Mouse (Mus musculus) kidney, embryonic 16.5 days (tissue): ENCODE data around the gene Ptpn3. TPM values are rescaled to one million over a fixed set of nuclear protein-coding genes. Genes with fewer than 3 reads are reported as not detected.

Experiments used
- ATAC-seq: fragments of 200-750 bp; cut with Nextera tagmentation; 2 replicates; pipeline ENCODE4 v1.8.0; 2017; ENCODE audit warnings: moderate TSS enrichment; ENCODE audit not compliant: low FRiP score, low TSS enrichment
- H3K27ac ChIP-seq: fragments of 300-500 bp; sonication (generic); 2 replicates; pipeline ENCODE4 v1.5.1; 2014; ENCODE audit warnings: low read length
- H3K27me3 ChIP-seq: fragments of 300-500 bp; sonication (generic); 2 replicates; pipeline ENCODE4 v1.6.1; 2014; ENCODE audit warnings: low read length, control low read depth, mixed read lengths; ENCODE audit not compliant: insufficient read depth
- H3K36me3 ChIP-seq: fragments of 300-500 bp; sonication (generic); 2 replicates; pipeline ENCODE4 v1.6.1; 2014; ENCODE audit warnings: low read length, control low read depth, mixed read lengths; ENCODE audit not compliant: insufficient read depth
- H3K4me1 ChIP-seq: fragments of 300-500 bp; sonication (generic); 2 replicates; pipeline ENCODE4 v1.6.1; 2014; ENCODE audit warnings: low read length, control low read depth, mixed read lengths; ENCODE audit not compliant: insufficient read depth
- H3K4me2 ChIP-seq: fragments of 300-500 bp; sonication (generic); replicated peaks from 2 replicates; pipeline ENCODE4 v1.6.1; 2014; ENCODE audit warnings: low read depth, low read length
- H3K4me3 ChIP-seq: fragments of 300-500 bp; sonication (generic); 2 replicates; pipeline ENCODE4 v1.5.1; 2014; ENCODE audit warnings: mild to moderate bottlenecking, low read length
- H3K9ac ChIP-seq: fragments of 300-500 bp; sonication (generic); replicated peaks from 2 replicates; pipeline ENCODE4 v1.6.1; 2014; ENCODE audit warnings: low read length
- H3K9me3 ChIP-seq: fragments of 300-500 bp; sonication (generic); 2 replicates; pipeline ENCODE4 v1.6.1; 2016; ENCODE audit warnings: low read length, control low read depth
- WGBS: fragments of 180-500 bp; shearing (Covaris S2); extraction: QIAGEN DNeasy Blood & Tissue Kit; methylation state at CpG from one replicate; pipeline ENCODE4 v1.1.7; 2014; 5-methylcytosine and 5-hydroxymethylcytosine counted together
- polyA plus RNA-seq: library from polyadenylated mRNA; unstranded; fragments of >200 nt; fragmentation: Nextera tagmentation; extraction: Ambion mirVana; gene quantifications from 2 replicates; pipeline ENCODE4 v1.2.1, GENCODE M21; 2015

Ptpn3 gene
- polyA plus RNA-seq, 1 experiment from 2014 or later = 9.0 TPM

GRCm38 (mm10) chr4:57269344-57269743, 32.3 kb downstream of the Ptpn3 start:
- Histone ChIP-seq H3K9ac (no peak overlapping the region), H3K4me1 (peaks cover 2% of the 10 kb centered on the region; the same call in 1 of the 2 replicates), H3K4me3 (no peak overlapping the region), H3K9me3 (no peaks in the 10 kb centered on the region), H3K27me3 (no peaks in the 10 kb centered on the region), H3K36me3 (no peaks in the 10 kb centered on the region), H3K27ac (no peak overlapping the region), H3K4me2 (no peak overlapping the region)
- ATAC-seq = no peak
- WGBS = 81% methylated on average over 10 of the region's 10 CpGs

GRCm38 (mm10) chr4:57268330-57268729, 33.3 kb downstream of the Ptpn3 start:
- H3K4me2 ChIP-seq = no peak overlapping the region
- H3K27ac ChIP-seq = no peak overlapping the region
- H3K27me3 ChIP-seq = no peaks in the 10 kb centered on the region
- no peak overlapping the region for H3K9ac ChIP-seq
- H3K9me3 ChIP-seq = no peaks in the 10 kb centered on the region
- H3K4me3 ChIP-seq = no peak overlapping the region
- no peak for ATAC-seq
- no peaks in the 10 kb centered on the region; the same call in 1 of the 2 replicates for H3K4me1 ChIP-seq
- H3K36me3 ChIP-seq = 0 out of 2 replicates have a peak, but pooled peaks cover 3% of the 10 kb centered on the region
- WGBS = 79% methylated on average over 8 of the region's 8 CpGs

GRCm38 (mm10) chr4:57266389-57266788, 35.2 kb downstream of the Ptpn3 start:
- Histone ChIP-seq H3K4me1 (peaks cover 6% of the 10 kb centered on the region; the same call in 1 of the 2 replicates), H3K9ac (no peak overlapping the region), H3K27ac (no peak overlapping the region), H3K36me3 (0 out of 2 replicates have a peak, but pooled peaks cover 7% of the 10 kb centered on the region), H3K9me3 (no peaks in the 10 kb centered on the region), H3K4me3 (no peak overlapping the region), H3K4me2 (no peak overlapping the region), H3K27me3 (no peaks in the 10 kb centered on the region)
- no peak for ATAC-seq
- 78% methylated on average over 9 of the region's 9 CpGs for WGBS

GRCm38 (mm10) chr4:57263695-57264094, 37.9 kb downstream of the Ptpn3 start:
- Histone ChIP-seq H3K27me3 (no peaks in the 10 kb centered on the region), H3K36me3 (peaks cover 13% of the 10 kb centered on the region; the same call in 1 of the 2 replicates), H3K4me2 (no peak overlapping the region), H3K4me3 (no peak overlapping the region), H3K4me1 (peaks cover 6% of the 10 kb centered on the region; the same call in 1 of the 2 replicates), H3K27ac (no peak overlapping the region), H3K9ac (no peak overlapping the region), H3K9me3 (no peaks in the 10 kb centered on the region)
- WGBS = 79% methylated on average over 7 of the region's 7 CpGs
- no peak for ATAC-seq

- H3K4me3 ChIP-seq = no peak overlapping the region
- no peaks in the 10 kb centered on the region for H3K9me3 ChIP-seq
- ATAC-seq = no peak
These were observed 38.5 kb downstream of the Ptpn3 start for GRCm38 (mm10) chr4:57263061-57263685.

GRCm38 (mm10) chr4:57262451-57262850, 39.2 kb downstream of the Ptpn3 start:
- 52% methylated on average over 8 of the region's 8 CpGs for WGBS
- Histone ChIP-seq H3K27ac (no peak overlapping the region), H3K9me3 (no peaks in the 10 kb centered on the region), H3K36me3 (peaks cover 13% of the 10 kb centered on the region; the same call in 1 of the 2 replicates), H3K4me3 (no peak overlapping the region), H3K4me2 (no peak overlapping the region), H3K9ac (no peak overlapping the region), H3K4me1 (peaks cover 9% of the 10 kb centered on the region; the same call in 1 of the 2 replicates), H3K27me3 (no peaks in the 10 kb centered on the region)
- ATAC-seq = no peak

More at GRCm38 (mm10) chr4:57263061-57263685, 38.5 kb downstream of the Ptpn3 start:
- peaks cover 13% of the 10 kb centered on the region; the same call in 1 of the 2 replicates for H3K36me3 ChIP-seq
- 55% methylated on average over 8 of the region's 8 CpGs for WGBS
- H3K4me2 ChIP-seq = no peak overlapping the region
- H3K27ac ChIP-seq = no peak overlapping the region
- H3K27me3 ChIP-seq = no peaks in the 10 kb centered on the region
- H3K9ac ChIP-seq = no peak overlapping the region
- peaks cover 9% of the 10 kb centered on the region; the same call in 1 of the 2 replicates for H3K4me1 ChIP-seq

- Histone ChIP-seq H3K9ac (no peak overlapping the region), H3K27me3 (no peaks in the 10 kb centered on the region), H3K4me2 (no peak overlapping the region), H3K27ac (0 out of 2 replicates have a peak overlapping the region, but pooled peaks have one; percentile 30), H3K9me3 (no peaks in the 10 kb centered on the region), H3K4me3 (no peak overlapping the region), H3K4me1 (peaks cover 9% of the 10 kb centered on the region; the same call in 1 of the 2 replicates), H3K36me3 (peaks cover 13% of the 10 kb centered on the region; the same call in 1 of the 2 replicates)
- 31% methylated on average over 9 of the region's 9 CpGs for WGBS
- ATAC-seq = peak; percentile 20; the same call in 1 of the 2 replicates
These were observed 39.8 kb downstream of the Ptpn3 start for GRCm38 (mm10) chr4:57261813-57262212.

GRCm38 (mm10) chr4:57258159-57259035, 43.2 kb downstream of the Ptpn3 start:
- WGBS = 36% methylated on average over 14 of the region's 14 CpGs
- no peaks in the 10 kb centered on the region for H3K27me3 ChIP-seq
- ATAC-seq = peak; percentile 53; the same call in 1 of the 2 replicates

GRCm38 (mm10) chr4:57257409-57257808, 44.2 kb downstream of the Ptpn3 start:
- no peak for ATAC-seq
- Histone ChIP-seq H3K4me2 (no peak overlapping the region), H3K27ac (no peak overlapping the region), H3K4me1 (peaks cover 9% of the 10 kb centered on the region; the same call in 1 of the 2 replicates), H3K9ac (no peak overlapping the region), H3K4me3 (no peak overlapping the region), H3K36me3 (peaks cover 9% of the 10 kb centered on the region; the same call in 1 of the 2 replicates), H3K27me3 (no peaks in the 10 kb centered on the region), H3K9me3 (no peaks in the 10 kb centered on the region)
- WGBS = 93% methylated on average over 8 of the region's 8 CpGs

More at GRCm38 (mm10) chr4:57258159-57259035, 43.2 kb downstream of the Ptpn3 start:
- Histone ChIP-seq H3K36me3 (peaks cover 10% of the 10 kb centered on the region; the same call in 1 of the 2 replicates), H3K27ac (peak overlapping the region; percentile 11; the same call in 1 of the 2 replicates), H3K4me2 (no peak overlapping the region), H3K4me3 (no peak overlapping the region), H3K9ac (no peak overlapping the region), H3K9me3 (no peaks in the 10 kb centered on the region), H3K4me1 (peaks cover 9% of the 10 kb centered on the region; the same call in 1 of the 2 replicates)
